Mouse (Mus musculus): Measurements from ENCODE around the gene Cacna1a. TPM values are rescaled to one million over a fixed set of nuclear protein-coding genes. Genes with fewer than 3 reads are reported as not detected.

Cacna1a gene
- polyA plus RNA-seq, 1 experiment from 2014 or later = 15.7 TPM

- 82% methylated on average over 5 of the region's 5 CpGs for WGBS (ENCODE audit: missing documents)
- H3K79me2 ChIP-seq (ENCODE audit: inconsistent target) = no peaks in the 10 kb centered on the region
- H3K27ac ChIP-seq = no peak overlapping the region
- H3K36me3 ChIP-seq (ENCODE audit: inconsistent target) = no peaks in the 10 kb centered on the region
- no peak overlapping the region for H3K4me3 ChIP-seq (ENCODE audit: inconsistent target)
Measured at GRCm38 (mm10) chr8:84375803-84376202, 12.4 kb upstream of the Cacna1a start.

GRCm38 (mm10) chr8:84376564-84376963 is 11.7 kb upstream of the Cacna1a start:
- WGBS (ENCODE audit: missing documents) = 78% methylated on average over 6 of the region's 6 CpGs
- no peaks in the 10 kb centered on the region for H3K36me3 ChIP-seq (ENCODE audit: inconsistent target)
- no peak overlapping the region for H3K4me3 ChIP-seq (ENCODE audit: inconsistent target)
- H3K79me2 ChIP-seq (ENCODE audit: inconsistent target) = no peaks in the 10 kb centered on the region
- no peak overlapping the region for H3K27ac ChIP-seq

GRCm38 (mm10) chr8:84381676-84382075 is 6.6 kb upstream of the Cacna1a start:
- 87% methylated on average over 7 of the region's 7 CpGs for WGBS (ENCODE audit: missing documents)
- H3K36me3 ChIP-seq (ENCODE audit: inconsistent target) = no peaks in the 10 kb centered on the region
- no peak overlapping the region for H3K27ac ChIP-seq

GRCm38 (mm10) chr8:84388773-84389172 is 533 bp downstream of the Cacna1a start:
- H3K79me2 ChIP-seq (ENCODE audit: inconsistent target) = no peaks in the 10 kb centered on the region
- H3K27ac ChIP-seq = no peak overlapping the region
- H3K36me3 ChIP-seq (ENCODE audit: inconsistent target) = no peaks in the 10 kb centered on the region
- H3K4me3 ChIP-seq (ENCODE audit: inconsistent target) = no peak overlapping the region
- WGBS (ENCODE audit: missing documents) = 84% methylated on average over 8 of the region's 9 CpGs

More at GRCm38 (mm10) chr8:84381676-84382075, 6.6 kb upstream of the Cacna1a start:
- Histone ChIP-seq H3K79me2 (ENCODE audit: inconsistent target) (no peaks in the 10 kb centered on the region), H3K4me3 (ENCODE audit: inconsistent target) (no peak overlapping the region)

GRCm38 (mm10) chr8:84389173-84389572 is 933 bp downstream of the Cacna1a start:
- 85% methylated on average over 3 of the region's 3 CpGs for WGBS (ENCODE audit: missing documents)
- H3K79me2 ChIP-seq (ENCODE audit: inconsistent target) = no peaks in the 10 kb centered on the region

GRCm38 (mm10) chr8:84391611-84392010 is 3.4 kb downstream of the Cacna1a start:
- Histone ChIP-seq H3K79me2 (ENCODE audit: inconsistent target) (no peaks in the 10 kb centered on the region), H3K27ac (no peak overlapping the region), H3K4me3 (ENCODE audit: inconsistent target) (no peak overlapping the region), H3K36me3 (ENCODE audit: inconsistent target) (no peaks in the 10 kb centered on the region)
- 92% methylated on average over 4 of the region's 5 CpGs for WGBS (ENCODE audit: missing documents)

More at GRCm38 (mm10) chr8:84389173-84389572, 933 bp downstream of the Cacna1a start:
- Histone ChIP-seq H3K27ac (no peak overlapping the region), H3K36me3 (ENCODE audit: inconsistent target) (no peaks in the 10 kb centered on the region), H3K4me3 (ENCODE audit: inconsistent target) (no peak overlapping the region)

GRCm38 (mm10) chr8:84395751-84396457 is 7.7 kb downstream of the Cacna1a start:
- no peak overlapping the region for H3K27ac ChIP-seq
- H3K36me3 ChIP-seq (ENCODE audit: inconsistent target) = no peaks in the 10 kb centered on the region
- no peaks in the 10 kb centered on the region for H3K79me2 ChIP-seq (ENCODE audit: inconsistent target)
- WGBS (ENCODE audit: missing documents) = 76% methylated on average over 6 of the region's 6 CpGs
- H3K4me3 ChIP-seq (ENCODE audit: inconsistent target) = no peak overlapping the region

- peak overlapping the region; percentile 47 for H3K4me3 ChIP-seq (ENCODE audit: inconsistent target)
Measured at GRCm38 (mm10) chr8:84413886-84414851, 25.9 kb downstream of the Cacna1a start.

GRCm38 (mm10) chr8:84414918-84415317 is 26.7 kb downstream of the Cacna1a start:
- WGBS (ENCODE audit: missing documents) = 3% methylated on average over 16 of the region's 20 CpGs
- Histone ChIP-seq H3K27ac (peak overlapping the region; percentile 68), H3K36me3 (ENCODE audit: inconsistent target) (no peaks in the 10 kb centered on the region), H3K79me2 (ENCODE audit: inconsistent target) (peaks cover 30% of the 10 kb centered on the region; the same call in 1 of the 2 replicates), H3K4me3 (ENCODE audit: inconsistent target) (peak overlapping the region; percentile 47)

More at GRCm38 (mm10) chr8:84413886-84414851, 25.9 kb downstream of the Cacna1a start:
- Histone ChIP-seq H3K79me2 (ENCODE audit: inconsistent target) (peaks cover 30% of the 10 kb centered on the region; the same call in 1 of the 2 replicates), H3K36me3 (ENCODE audit: inconsistent target) (no peaks in the 10 kb centered on the region), H3K27ac (peak overlapping the region; percentile 68)
- 5% methylated on average over 60 of the region's 72 CpGs for WGBS (ENCODE audit: missing documents)

GRCm38 (mm10) chr8:84415378-84415898 is 27.2 kb downstream of the Cacna1a start:
- peak overlapping the region; percentile 47 for H3K4me3 ChIP-seq (ENCODE audit: inconsistent target)
- H3K27ac ChIP-seq = no peak overlapping the region
- peaks cover 30% of the 10 kb centered on the region; the same call in 1 of the 2 replicates for H3K79me2 ChIP-seq (ENCODE audit: inconsistent target)
- H3K36me3 ChIP-seq (ENCODE audit: inconsistent target) = no peaks in the 10 kb centered on the region
- 2% methylated on average over 59 of the region's 64 CpGs for WGBS (ENCODE audit: missing documents)

GRCm38 (mm10) chr8:84416041-84416440 is 27.8 kb downstream of the Cacna1a start:
- Histone ChIP-seq H3K27ac (no peak overlapping the region), H3K4me3 (ENCODE audit: inconsistent target) (peak overlapping the region; percentile 47), H3K36me3 (ENCODE audit: inconsistent target) (no peaks in the 10 kb centered on the region), H3K79me2 (ENCODE audit: inconsistent target) (peaks cover 30% of the 10 kb centered on the region; the same call in 1 of the 2 replicates)
- 35% methylated on average over 14 of the region's 14 CpGs for WGBS (ENCODE audit: missing documents)

- Histone ChIP-seq H3K4me3 (ENCODE audit: inconsistent target) (no peak overlapping the region), H3K36me3 (ENCODE audit: inconsistent target) (no peaks in the 10 kb centered on the region), H3K27ac (no peak overlapping the region), H3K79me2 (ENCODE audit: inconsistent target) (peaks cover 35% of the 10 kb centered on the region; the same call in 1 of the 2 replicates)
- 85% methylated on average over 6 of the region's 6 CpGs for WGBS (ENCODE audit: missing documents)
Measured at GRCm38 (mm10) chr8:84416915-84417314, 28.7 kb downstream of the Cacna1a start.

- H3K4me3 ChIP-seq (ENCODE audit: inconsistent target) = no peak overlapping the region
Measured at GRCm38 (mm10) chr8:84417840-84418239, 29.6 kb downstream of the Cacna1a start.

GRCm38 (mm10) chr8:84424426-84424825 is 36.2 kb downstream of the Cacna1a start:
- Histone ChIP-seq H3K4me3 (ENCODE audit: inconsistent target) (no peak overlapping the region), H3K27ac (no peak overlapping the region), H3K36me3 (ENCODE audit: inconsistent target) (no peaks in the 10 kb centered on the region; the same call in 1 of the 2 replicates), H3K79me2 (ENCODE audit: inconsistent target) (peaks cover 11% of the 10 kb centered on the region; the same call in 1 of the 2 replicates)
- WGBS (ENCODE audit: missing documents) = 75% methylated on average over 3 of the region's 3 CpGs

More at GRCm38 (mm10) chr8:84417840-84418239, 29.6 kb downstream of the Cacna1a start:
- H3K27ac ChIP-seq = no peak overlapping the region
- 56% methylated on average over 5 of the region's 5 CpGs for whole genome bisulfite sequencing (ENCODE audit: missing documents)
- H3K79me2 ChIP-seq (ENCODE audit: inconsistent target) = peaks cover 41% of the 10 kb centered on the region; the same call in 1 of the 2 replicates
- no peaks in the 10 kb centered on the region for H3K36me3 ChIP-seq (ENCODE audit: inconsistent target)
